In genomic region chr10:40638276-40638675, GRCm38 (mm10) we compare ENCODE assay signal across 11 mouse cellular contexts. TPM values are rescaled to one million over a fixed set of nuclear protein-coding genes. Genes with fewer than 3 reads are reported as not detected.
A peak's percentile ranks its signal among the peaks of the same experiment; 100 is the strongest.
DNase-seq lines count a peak whose midpoint lies in the region; ATAC-seq lines count a peak whose summit lies in the region.
"Had no signal": no experiment of that assay in that cellular context is flagged by ENCODE, and none has a peak within 500 bp of the region (broad histone marks: within the 10 kb centered on the region; RNA-seq: fewer than 3 reads in every experiment).

No protein-coding gene starts in this region.

- H3K36me3 ChIP-seq in kidney, embryonic 15.5 days = no peaks in the 10 kb centered on the region
- H3K36me3 ChIP-seq in limb, embryonic 11.5 days (ENCODE audit: control insufficient read depth, insufficient read depth, low read length) = no peaks in the 10 kb centered on the region
- H3K36me3 ChIP-seq: embryonic facial prominence, embryonic 15.5 days; midbrain, embryonic 12.5 days had no signal

- H3K27me3 ChIP-seq in kidney, embryonic 15.5 days = no peaks in the 10 kb centered on the region
- no peaks in the 10 kb centered on the region for H3K27me3 ChIP-seq in limb, embryonic 11.5 days (ENCODE audit: control insufficient read depth, insufficient read depth, low read length)
- H3K27me3 ChIP-seq: embryonic facial prominence, embryonic 15.5 days had no signal

- H3K4me2 ChIP-seq in kidney, embryonic 15.5 days = 0 out of 2 replicates have a peak overlapping the region, but pooled peaks have one; percentile 5
- no peak overlapping the region for H3K4me2 ChIP-seq in limb, embryonic 11.5 days (ENCODE audit: low read depth, severe bottlenecking)
- H3K4me2 ChIP-seq: embryonic facial prominence, embryonic 15.5 days; midbrain, embryonic 12.5 days had no signal

- peaks cover 29% of the 10 kb centered on the region for H3K4me1 ChIP-seq in kidney, embryonic 15.5 days
- H3K4me1 ChIP-seq in limb, embryonic 11.5 days (ENCODE audit: control insufficient read depth, insufficient read depth, low read length) = peaks cover 18% of the 10 kb centered on the region

- ATAC-seq in kidney, embryonic 15.5 days (replicated peaks; ENCODE audit: low FRiP score) = peak; percentile 74
- no peak for ATAC-seq in limb, embryonic 11.5 days (ENCODE audit: insufficient number of reproducible peaks, low FRiP score, low TSS enrichment, low read depth)
- no peak for ATAC-seq in activated CD4-positive, CD25-positive, alpha-beta regulatory T cell, adult 4 months

- 27% methylated on average over 7 of the region's 7 CpGs for WGBS in kidney, embryonic 15.5 days
- 36% methylated on average over 7 of the region's 7 CpGs for whole genome bisulfite sequencing in limb, embryonic 11.5 days

- no peak overlapping the region for H3K4me3 ChIP-seq in kidney, embryonic 15.5 days (replicated peaks)
- no peak overlapping the region for H3K4me3 ChIP-seq in limb, embryonic 11.5 days (ENCODE audit: low read depth, low read length)
- H3K4me3 ChIP-seq: embryonic facial prominence, embryonic 15.5 days; midbrain, embryonic 12.5 days had no signal

- no peak for DNase-seq in kidney, adult 9 months
- DNase-seq in cerebellum, adult 9-10 months = peak; percentile 85
- DNase-seq in heart, postnatal 14 days = peak; percentile 14 to 18
- DNase-seq in limb, embryonic 11.5 days (ENCODE audit: low spot score) = no peak
- no peak for DNase-seq in c-Kit-positive CD71-positive TER-119-positive erythroid progenitor cells, embryonic 14.5 days (ENCODE audit: low spot score)
- DNase-seq in embryo, embryonic 11 days = no peak

- intact Hi-C loops in heart, postnatal 14 days (cut with DNase I) = no loop called here

- H3K27ac ChIP-seq in kidney, embryonic 15.5 days = peak overlapping the region; percentile 91
- peak overlapping the region; percentile 62; the same call in 1 of the 2 replicates for H3K27ac ChIP-seq in limb, embryonic 11.5 days (replicated peaks; ENCODE audit: low read depth, low read length)
- H3K27ac ChIP-seq: embryonic facial prominence, embryonic 15.5 days; midbrain, embryonic 12.5 days had no signal

- H3K9me3 ChIP-seq in kidney, embryonic 15.5 days (replicated peaks) = no peaks in the 10 kb centered on the region
- no peaks in the 10 kb centered on the region for H3K9me3 ChIP-seq in limb, embryonic 11.5 days (ENCODE audit: control insufficient read depth, low read length)
- H3K9me3 ChIP-seq: embryonic facial prominence, embryonic 15.5 days; midbrain, embryonic 12.5 days had no signal

- H3K9ac ChIP-seq in kidney, embryonic 15.5 days = 0 out of 2 replicates have a peak overlapping the region, but pooled peaks have one; percentile 5
- H3K9ac ChIP-seq in limb, embryonic 11.5 days (ENCODE audit: low read length) = no peak overlapping the region
- H3K9ac ChIP-seq: embryonic facial prominence, embryonic 15.5 days; midbrain, embryonic 12.5 days had no signal

RNA-seq across cellular contexts. Expression of gene Ddo, which starts 8.5 kb away (rescaled TPM):
- polyA plus RNA-seq in kidney, embryonic 15.5 days (2015; fragmentation: Nextera tagmentation; extraction: Ambion mirVana) = 0.28 and 0.53 TPM in 2 replicates
- 10 to 100 TPM; 32.1 to 32.3 TPM for total RNA-seq in heart, postnatal 14 days (2021)
- 0.06 and 0.15 TPM in 2 replicates for polyA plus RNA-seq in limb, embryonic 11.5 days (2014; fragmentation: Nextera tagmentation; extraction: Ambion mirVana)
- polyA plus RNA-seq in activated CD4-positive, CD25-positive, alpha-beta regulatory T cell, adult 4 months (2017; shearing (Covaris generic)) = not detected
- total RNA-seq: ES-E14 had no signal

RNA-seq across cellular contexts. Expression of gene Mettl24, which starts 44.8 kb away (rescaled TPM):
- 2.4 and 2.9 TPM in 2 replicates for polyA plus RNA-seq in kidney, embryonic 15.5 days (2015; fragmentation: Nextera tagmentation; extraction: Ambion mirVana)
- total RNA-seq in heart, postnatal 14 days (2021) = 1 to 10 TPM; 1.4 to 1.5 TPM
- 1.2 and 1.3 TPM in 2 replicates for polyA plus RNA-seq in limb, embryonic 11.5 days (2014; fragmentation: Nextera tagmentation; extraction: Ambion mirVana)
- not detected for polyA plus RNA-seq in activated CD4-positive, CD25-positive, alpha-beta regulatory T cell, adult 4 months (2017; shearing (Covaris generic))

Comparison
In these comparisons a context has a peak if more than half of its experiments do, and no peak if none do; other contexts are left out.
1. DNase-seq: peak in cerebellum, adult 9-10 months (single experiment) and heart, postnatal 14 days (2 of 2); none in kidney, adult 9 months (single experiment), limb, embryonic 11.5 days (single experiment), c-Kit-positive CD71-positive TER-119-positive erythroid progenitor cells, embryonic 14.5 days (single experiment) and embryo, embryonic 11 days (single experiment).